Mouse (Mus musculus) stomach, postnatal 0 days (tissue): ENCODE results near the gene Slpi.

Experiments used
- CTCF ChIP-seq: IDR thresholded peaks from 2 replicates; pipeline ENCODE4 v1.5.1; 2016; ENCODE audit warnings: antibody characterized with exemption, low read depth, mild to moderate bottlenecking, moderate library complexity
- EP300 ChIP-seq: optimal IDR thresholded peaks from 2 replicates; pipeline ENCODE3; 2016; ENCODE audit warnings: antibody characterized with exemption

DNA sequence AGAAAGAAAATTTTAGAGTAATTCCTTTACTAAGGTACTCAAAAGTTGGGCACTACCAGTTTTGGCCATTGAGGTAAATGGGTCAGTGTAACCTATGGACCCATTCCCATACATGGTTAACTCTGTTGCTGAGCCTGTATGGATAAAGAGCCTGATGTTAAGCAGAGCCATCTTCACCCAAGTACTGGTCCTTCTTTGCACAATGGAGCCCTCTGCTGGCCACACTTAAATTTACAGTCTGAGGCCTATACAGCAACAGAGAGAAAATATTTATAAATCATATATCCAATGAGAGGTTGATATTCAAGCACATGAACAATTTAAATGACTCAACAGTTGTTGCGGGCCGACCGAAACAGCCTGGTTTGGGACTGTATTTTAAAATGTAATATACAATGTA, 39.9 kb downstream of the Slpi start:
- peak; percentile 65 for TF ChIP-seq CTCF
- no peak for TF ChIP-seq EP300
